In genomic region chr1:72013863-72014262, GRCm38 (mm10) we compare ENCODE assay signal across 13 mouse cellular contexts.
DNase-seq lines count a peak whose midpoint lies in the region; ATAC-seq lines count a peak whose summit lies in the region.
"Had no signal": no experiment of that assay in that cellular context is flagged by ENCODE, and none has a peak within 500 bp of the region (broad histone marks: within the 10 kb centered on the region; RNA-seq: fewer than 3 reads in every experiment).

No protein-coding gene starts in this region.

- H3K4me1 ChIP-seq in midbrain, embryonic 11.5 days (ENCODE audit: control insufficient read depth, insufficient read depth, low read length), result no peaks in the 10 kb centered on the region
- no peaks in the 10 kb centered on the region for H3K4me1 ChIP-seq in midbrain, embryonic 14.5 days (ENCODE audit: control insufficient read depth, insufficient read depth, low read length)
- peaks cover 48% of the 10 kb centered on the region for H3K4me1 ChIP-seq in heart, embryonic 13.5 days
- H3K4me1 ChIP-seq: midbrain, embryonic 12.5 days had no signal

- H3K4me3 ChIP-seq in midbrain, embryonic 11.5 days (ENCODE audit: low read depth, low read length), result no peak overlapping the region
- no peak overlapping the region for H3K4me3 ChIP-seq in midbrain, embryonic 14.5 days (replicated peaks; ENCODE audit: low read depth, low read length)
- no peak overlapping the region for H3K4me3 ChIP-seq in heart, embryonic 13.5 days
- H3K4me3 ChIP-seq: limb, embryonic 15.5 days; midbrain, embryonic 12.5 days; stomach, embryonic 15.5 days had no signal

- no peaks in the 10 kb centered on the region for H3K9me3 ChIP-seq in midbrain, embryonic 11.5 days (ENCODE audit: control insufficient read depth, low read length)
- H3K9me3 ChIP-seq in midbrain, embryonic 14.5 days (ENCODE audit: control insufficient read depth, low read length), result no peaks in the 10 kb centered on the region
- H3K9me3 ChIP-seq in heart, embryonic 13.5 days, result no peaks in the 10 kb centered on the region
- H3K9me3 ChIP-seq: limb, embryonic 15.5 days; midbrain, embryonic 12.5 days; stomach, embryonic 15.5 days had no signal

- DNase-seq in midbrain, embryonic 11.5 days (ENCODE audit: low spot score, missing footprints), result peak; percentile 57
- DNase-seq in midbrain, embryonic 14.5 days, result no peak
- peak; percentile 71 for DNase-seq in adrenal gland, postnatal 14 days
- DNase-seq in spleen, adult 12 weeks (ENCODE audit: low spot score), result no peak
- DNase-seq: cerebellum, adult 9-10 months; thymus, postnatal 36 days had no signal

- H3K27ac ChIP-seq in midbrain, embryonic 11.5 days (ENCODE audit: low read depth, low read length), result no peak overlapping the region
- no peak overlapping the region for H3K27ac ChIP-seq in midbrain, embryonic 14.5 days (replicated peaks; ENCODE audit: low read depth, low read length)
- H3K27ac ChIP-seq in heart, embryonic 13.5 days (replicated peaks), result peak overlapping the region; percentile 59
- H3K27ac ChIP-seq: limb, embryonic 15.5 days; midbrain, embryonic 12.5 days; stomach, embryonic 15.5 days had no signal

- no peak overlapping the region for H3K4me2 ChIP-seq in midbrain, embryonic 11.5 days
- no peak overlapping the region for H3K4me2 ChIP-seq in midbrain, embryonic 14.5 days (ENCODE audit: low read length)
- H3K4me2 ChIP-seq in heart, embryonic 13.5 days, result no peak overlapping the region
- H3K4me2 ChIP-seq: limb, embryonic 15.5 days; lung, embryonic 14.5 days; midbrain, embryonic 12.5 days; stomach, embryonic 15.5 days had no signal

- no peak for ATAC-seq in midbrain, embryonic 11.5 days (ENCODE audit: low FRiP score)
- no peak for ATAC-seq in midbrain, embryonic 14.5 days (ENCODE audit: low FRiP score, low TSS enrichment)
- no peak for ATAC-seq in heart, embryonic 13.5 days (ENCODE audit: extremely low read depth, insufficient number of reproducible peaks, low FRiP score, low TSS enrichment)
- ATAC-seq in cerebellum, adult (ENCODE audit: insufficient number of reproducible peaks, low FRiP score, low TSS enrichment), result no peak
- ATAC-seq in erythroblast, adult 5-6 weeks (replicated peaks; ENCODE audit: low FRiP score, poor library complexity, severe bottlenecking), result no peak

- H3K36me3 ChIP-seq in midbrain, embryonic 11.5 days (ENCODE audit: control insufficient read depth, insufficient read depth, low read length), result no peaks in the 10 kb centered on the region
- H3K36me3 ChIP-seq in midbrain, embryonic 14.5 days (ENCODE audit: control insufficient read depth, insufficient read depth, low read length), result no peaks in the 10 kb centered on the region
- no peaks in the 10 kb centered on the region for H3K36me3 ChIP-seq in heart, embryonic 13.5 days
- H3K36me3 ChIP-seq: limb, embryonic 15.5 days; midbrain, embryonic 12.5 days; stomach, embryonic 15.5 days had no signal

- no peak overlapping the region for H3K9ac ChIP-seq in midbrain, embryonic 11.5 days (ENCODE audit: low read length)
- H3K9ac ChIP-seq in midbrain, embryonic 14.5 days (replicated peaks; ENCODE audit: low read length), result no peak overlapping the region
- no peak overlapping the region for H3K9ac ChIP-seq in heart, embryonic 13.5 days
- H3K9ac ChIP-seq: limb, embryonic 15.5 days; lung, embryonic 14.5 days; midbrain, embryonic 12.5 days; stomach, embryonic 15.5 days had no signal

- WGBS in midbrain, embryonic 11.5 days, result 92% methylated on average over 7 of the region's 7 CpGs
- 93% methylated on average over 7 of the region's 7 CpGs for WGBS in midbrain, embryonic 14.5 days
- WGBS in heart, embryonic 13.5 days, result 58% methylated on average over 7 of the region's 7 CpGs

- no peaks in the 10 kb centered on the region for H3K27me3 ChIP-seq in midbrain, embryonic 11.5 days (ENCODE audit: control insufficient read depth, insufficient read depth, low read length)
- H3K27me3 ChIP-seq in midbrain, embryonic 14.5 days (ENCODE audit: control insufficient read depth, insufficient read depth, low read length), result no peaks in the 10 kb centered on the region
- no peaks in the 10 kb centered on the region for H3K27me3 ChIP-seq in heart, embryonic 13.5 days (replicated peaks)
- H3K27me3 ChIP-seq: limb, embryonic 15.5 days; midbrain, embryonic 12.5 days; stomach, embryonic 15.5 days had no signal

Comparison
In these comparisons a context has a peak if more than half of its experiments do, and no peak if none do; other contexts are left out.
1. DNase-seq: peak in midbrain, embryonic 11.5 days (single experiment) and adrenal gland, postnatal 14 days (single experiment); none in midbrain, embryonic 14.5 days (single experiment) and spleen, adult 12 weeks (single experiment).